Mouse (Mus musculus) erythroblast, embryonic 14.5 days (primary cell): Measurements from ENCODE around the gene Gm44805. TPM values are rescaled to one million over a fixed set of nuclear protein-coding genes. Genes with fewer than 3 reads are reported as not detected.
"Not testable (repeated sequence)": the region's sequence is repeated elsewhere in the genome, so short reads cannot be mapped to it uniquely, and the experiment has no call there.

Source experiments
- H3K27me3 ChIP-seq: 2 replicates; pipeline ENCODE4 v1.6.1; 2012; ENCODE audit warnings: inconsistent platforms; ENCODE audit not compliant: control insufficient read depth
- H3K36me3 ChIP-seq: 2 replicates; pipeline ENCODE4 v1.6.1; 2012; ENCODE audit warnings: mild to moderate bottlenecking, inconsistent platforms; ENCODE audit not compliant: control insufficient read depth
- H3K4me1 ChIP-seq: 2 replicates; pipeline ENCODE4 v1.6.1; 2012; ENCODE audit warnings: inconsistent platforms; ENCODE audit not compliant: control insufficient read depth
- H3K4me3 ChIP-seq: replicated peaks from 2 replicates; pipeline ENCODE3; 2012; ENCODE audit warnings: moderate library complexity, mild to moderate bottlenecking, inconsistent platforms
- H3K9me3 ChIP-seq: 2 replicates; pipeline ENCODE4 v1.6.1; 2012; ENCODE audit warnings: low read length, inconsistent platforms, mixed read lengths; ENCODE audit not compliant: control insufficient read depth
- GATA1 ChIP-seq: IDR thresholded peaks from 2 replicates; pipeline ENCODE4 v1.6.1; 2012; ENCODE audit warnings: low read length, inconsistent platforms, mixed read lengths
- TAL1 ChIP-seq: IDR thresholded peaks from 3 replicates; pipeline ENCODE4 v1.6.1; 2012; ENCODE audit warnings: low read length, inconsistent platforms, mixed read lengths
- polyA plus RNA-seq: library from polyadenylated mRNA; stranded (reverse); fragments of >175 nt; gene quantifications from 2 replicates; pipeline ENCODE4 v1.2.3, GENCODE M21; 2012

Gene Gm44805
- polyA plus RNA-seq, 1 experiment = not detected

DNA sequence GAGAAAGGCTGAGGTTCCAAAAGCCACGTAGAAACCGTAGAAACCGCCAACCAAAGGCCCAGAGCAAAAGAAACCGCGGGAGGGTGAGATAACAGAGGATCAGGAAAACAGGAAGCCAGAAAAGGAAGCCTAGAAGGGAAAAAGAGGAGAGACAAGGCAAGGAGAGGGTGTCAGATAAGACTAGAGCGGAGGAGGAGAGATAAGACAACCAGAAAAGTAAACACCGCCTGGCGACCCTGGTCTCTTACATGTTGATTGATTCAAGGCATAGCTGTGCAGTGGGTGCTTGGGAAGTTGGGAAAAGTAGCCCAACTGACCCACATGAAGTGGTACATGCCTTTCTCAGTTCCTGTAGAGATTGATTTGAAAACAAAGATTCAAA, 14.0 kb upstream of the Gm44805 start:
- Histone ChIP-seq H3K36me3 (peaks cover 11% of the 10 kb centered on the region), H3K4me3 (no peak overlapping the region), H3K9me3 (peaks cover 4% of the 10 kb centered on the region; the same call in 1 of the 2 replicates), H3K27me3 (peaks cover 35% of the 10 kb centered on the region), H3K4me1 (peaks cover 54% of the 10 kb centered on the region)
- TF ChIP-seq TAL1 (no peak), GATA1 (no peak)

DNA sequence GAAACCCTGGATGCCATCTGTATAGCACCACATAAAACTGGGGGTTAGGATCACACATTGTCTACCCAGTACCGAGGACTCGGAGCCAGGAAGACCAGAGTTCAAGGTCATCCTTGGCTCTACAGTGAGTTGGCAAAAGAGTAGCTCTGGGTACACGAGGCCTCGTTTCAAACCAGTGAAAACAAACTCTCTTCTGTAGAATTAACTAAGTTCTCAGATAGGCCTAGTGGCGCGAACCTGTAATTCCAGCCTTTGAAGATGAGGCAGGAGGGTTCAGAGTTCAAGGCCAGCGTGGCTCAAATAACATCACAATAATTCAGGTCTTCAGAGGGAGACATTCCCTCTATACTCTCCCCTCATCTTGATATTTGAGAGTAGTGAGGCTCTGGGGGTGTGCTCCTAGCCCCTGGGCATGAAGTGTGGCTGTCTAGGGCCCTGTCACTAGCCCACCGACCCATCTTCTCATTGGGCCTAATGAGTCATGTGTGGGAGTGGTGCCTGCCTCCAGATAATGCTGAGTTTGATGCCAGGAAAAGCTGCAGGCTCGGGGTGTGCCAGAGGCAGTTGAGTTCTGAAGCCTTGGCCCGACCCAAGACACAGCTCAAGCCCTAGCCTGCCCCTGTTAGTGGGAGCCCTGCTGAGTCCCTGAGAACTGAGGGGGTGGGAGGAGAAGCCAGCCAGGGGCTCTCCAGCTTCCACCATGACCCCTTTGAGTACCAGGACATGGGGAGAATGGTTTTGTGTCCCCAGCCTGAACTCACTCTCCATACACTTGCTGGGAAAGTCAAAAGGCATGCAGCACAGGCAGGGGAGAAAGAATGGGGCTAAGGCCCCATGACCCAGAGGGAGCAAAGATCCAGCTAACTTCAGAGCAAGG, 13.4 kb upstream of the Gm44805 start:
- peaks cover 34% of the 10 kb centered on the region for H3K27me3 ChIP-seq
- peaks cover 11% of the 10 kb centered on the region for H3K36me3 ChIP-seq
- peaks cover 4% of the 10 kb centered on the region; the same call in 1 of the 2 replicates for H3K9me3 ChIP-seq
- H3K4me1 ChIP-seq = peaks cover 50% of the 10 kb centered on the region
- H3K4me3 ChIP-seq = no peak overlapping the region
- TF ChIP-seq GATA1 (no peak), TAL1 (no peak)

DNA sequence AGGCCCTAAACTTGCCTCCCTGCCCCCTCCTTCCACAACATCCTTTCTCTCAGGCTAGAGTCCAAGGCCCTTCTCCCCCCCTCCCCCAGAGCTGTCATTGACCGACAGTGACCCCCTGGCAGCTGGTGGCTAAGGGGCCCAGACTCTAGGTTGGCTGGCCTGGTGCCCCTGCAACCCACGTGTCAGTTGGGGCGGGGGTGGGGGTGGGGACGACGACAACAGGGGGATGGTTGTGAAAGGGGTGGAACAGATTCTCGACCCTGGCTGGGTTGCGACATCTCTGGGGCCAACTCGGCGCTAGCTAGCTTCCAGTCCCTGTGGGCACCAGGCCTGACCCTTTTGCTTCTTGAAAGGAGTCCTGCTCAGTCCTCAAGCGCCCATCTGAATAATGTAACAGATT, 12.2 kb upstream of the Gm44805 start:
- peaks cover 22% of the 10 kb centered on the region for H3K27me3 ChIP-seq
- H3K9me3 ChIP-seq = peaks cover 4% of the 10 kb centered on the region; the same call in 1 of the 2 replicates
- H3K4me1 ChIP-seq = peaks cover 38% of the 10 kb centered on the region
- H3K36me3 ChIP-seq = peaks cover 11% of the 10 kb centered on the region
- no peak overlapping the region for H3K4me3 ChIP-seq
- TF ChIP-seq GATA1 (no peak), TAL1 (no peak)

DNA sequence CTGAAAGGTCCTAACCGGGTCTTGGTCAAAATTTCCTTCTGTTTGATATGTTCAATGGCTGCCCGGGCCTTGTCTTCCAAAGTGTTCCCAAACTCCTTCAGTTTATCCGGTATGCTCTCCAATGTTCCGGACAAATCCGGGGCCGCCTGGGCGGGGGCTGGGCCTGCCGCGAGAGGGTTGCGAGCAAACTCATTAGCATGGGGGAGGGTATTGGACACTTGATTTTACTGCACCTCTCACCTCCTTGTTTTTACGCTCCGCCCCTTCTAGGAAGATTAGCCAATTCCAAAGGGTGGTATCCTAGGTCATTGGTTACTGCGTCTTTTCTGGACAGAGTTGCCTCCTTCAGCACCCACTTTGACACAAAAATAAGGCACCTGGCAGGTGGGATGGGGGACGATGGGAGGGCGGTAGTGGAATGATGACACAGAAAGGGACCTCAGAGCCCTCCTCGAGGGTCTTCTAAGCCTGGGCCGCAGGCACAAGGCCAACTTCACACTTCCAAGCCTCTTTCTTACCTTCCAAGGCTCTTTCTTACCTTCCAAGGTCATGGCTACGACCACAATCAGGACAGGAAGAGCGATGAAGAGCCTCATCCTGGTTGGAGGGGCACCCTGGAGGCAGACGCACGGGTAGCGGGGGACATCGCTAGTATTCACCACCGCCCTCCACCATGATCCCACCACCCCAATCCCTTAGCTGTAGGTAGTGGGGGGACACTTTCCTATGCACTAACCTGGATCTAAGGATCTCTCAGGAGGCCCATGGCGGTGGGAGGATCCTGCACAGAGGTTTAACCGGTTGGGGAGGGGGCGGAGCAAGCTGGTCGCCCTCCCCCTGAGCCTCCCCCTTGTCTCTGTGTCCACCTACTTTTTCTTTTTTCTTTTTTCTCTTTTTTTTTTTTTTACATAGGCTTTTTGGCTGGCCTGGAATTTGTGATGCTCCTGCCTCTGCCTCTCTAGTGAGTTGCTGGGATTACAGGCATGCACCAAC, 10.9 kb upstream of the Gm44805 start, which contains the start of gene Apoc1:
Gene Apoc1 (minus strand): TSS at position 788 of the 993 bp plus-strand sequence.
- Histone ChIP-seq H3K9me3 (peaks cover 4% of the 10 kb centered on the region; the same call in 1 of the 2 replicates), H3K27me3 (peaks cover 10% of the 10 kb centered on the region), H3K4me3 (peak within 1 kb of the TSS; percentile 46), H3K36me3 (peaks cover 9% of the 10 kb centered on the region), H3K4me1 (peaks cover 33% of the 10 kb centered on the region)
- TF ChIP-seq TAL1 (no peak), GATA1 (no peak)

DNA sequence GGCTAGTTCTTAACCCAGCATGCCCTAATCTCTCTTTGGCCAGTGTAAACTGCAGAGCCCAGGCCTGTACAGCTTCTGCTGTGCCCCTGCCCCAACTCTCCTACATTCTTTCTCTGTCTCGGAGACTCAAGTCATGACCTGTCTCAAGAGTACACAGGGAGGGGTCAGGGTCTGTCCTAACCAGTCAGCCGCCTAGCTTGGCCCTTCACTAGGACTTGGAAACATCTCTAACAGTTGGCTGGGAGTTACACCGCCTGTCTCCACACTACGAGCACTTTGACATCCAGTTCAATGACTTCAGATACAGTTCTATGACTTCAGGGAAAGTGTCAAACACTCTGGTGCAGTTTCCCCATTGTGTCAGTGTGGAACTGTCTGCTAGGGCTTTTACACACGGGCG, 10.2 kb upstream of the Gm44805 start:
- Histone ChIP-seq H3K36me3 (peaks cover 3% of the 10 kb centered on the region), H3K4me1 (peaks cover 33% of the 10 kb centered on the region), H3K27me3 (peaks cover 3% of the 10 kb centered on the region), H3K4me3 (peak overlapping the region; percentile 42), H3K9me3 (peaks cover 1% of the 10 kb centered on the region; the same call in 1 of the 2 replicates)
- TF ChIP-seq TAL1 = no peak
- TF ChIP-seq GATA1 = no peak

DNA sequence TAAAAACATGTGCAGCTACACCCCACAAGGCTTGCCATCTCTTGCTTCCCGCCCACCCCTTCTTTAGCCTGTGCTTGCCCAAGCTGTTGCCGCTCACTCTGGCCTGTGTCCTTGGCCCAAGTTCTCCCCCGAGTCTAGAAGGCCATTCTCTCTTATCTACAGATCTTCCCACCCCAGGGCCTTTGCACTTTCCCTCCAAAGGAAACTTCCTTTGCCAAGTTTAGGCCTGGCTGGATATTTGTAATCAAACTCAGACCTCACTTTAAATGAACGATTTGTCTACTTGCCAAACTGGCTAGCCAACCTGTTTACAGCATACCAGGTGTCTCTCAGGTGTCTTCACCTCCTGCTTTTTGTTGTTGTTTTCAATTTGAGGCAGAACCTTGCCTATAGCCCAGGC, 9.6 kb upstream of the Gm44805 start:
- Histone ChIP-seq H3K27me3 (no peaks in the 10 kb centered on the region), H3K4me3 (no peak overlapping the region), H3K9me3 (no peaks in the 10 kb centered on the region), H3K4me1 (peaks cover 29% of the 10 kb centered on the region), H3K36me3 (no peaks in the 10 kb centered on the region; the same call in 1 of the 2 replicates)
- no peak for TF ChIP-seq TAL1
- no peak for TF ChIP-seq GATA1

DNA sequence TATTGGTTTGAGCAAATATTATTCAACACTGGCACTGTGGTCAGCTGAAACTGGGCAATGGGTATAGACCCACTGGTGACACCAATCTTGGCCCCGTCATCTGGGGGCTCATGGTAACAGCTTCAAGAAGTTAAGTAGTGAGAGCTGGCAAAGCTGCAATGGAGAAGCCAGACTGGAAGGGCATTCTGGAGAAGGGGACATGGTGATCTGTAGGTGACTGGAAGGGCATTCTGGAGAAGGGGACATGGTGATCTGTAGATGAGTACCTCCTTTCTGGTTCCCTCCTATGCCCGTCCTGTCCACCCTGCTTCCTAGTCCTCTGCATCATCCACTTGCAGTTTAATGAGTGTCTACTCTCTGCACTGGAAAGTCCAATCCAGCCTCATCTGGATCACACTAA, 7.4 kb upstream of the Gm44805 start:
- Histone ChIP-seq H3K36me3 (no peaks in the 10 kb centered on the region; the same call in 1 of the 2 replicates), H3K27me3 (no peaks in the 10 kb centered on the region), H3K4me1 (peaks cover 14% of the 10 kb centered on the region), H3K4me3 (no peak overlapping the region), H3K9me3 (no peaks in the 10 kb centered on the region)
- no peak for TF ChIP-seq GATA1
- TF ChIP-seq TAL1 = no peak

DNA sequence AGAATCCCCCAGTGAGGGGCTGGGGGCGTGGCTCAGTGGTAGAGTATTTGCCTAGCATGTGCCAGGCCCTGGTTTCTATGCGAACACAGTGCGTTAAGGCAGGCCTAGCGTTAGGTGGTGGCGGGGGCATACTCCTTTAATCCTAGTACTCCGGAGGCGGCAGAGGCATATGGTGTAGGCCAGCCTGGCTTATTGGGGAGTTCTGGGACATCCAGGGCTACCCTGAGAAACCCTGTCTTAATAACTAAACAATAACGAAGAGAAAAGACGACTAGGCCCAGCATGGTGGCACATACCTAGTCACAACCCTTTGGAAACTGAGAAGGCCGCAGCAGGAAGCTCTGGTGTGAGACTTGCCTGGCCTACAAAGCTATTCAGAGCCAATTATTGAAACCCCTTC, 6.9 kb upstream of the Gm44805 start:
- H3K36me3 ChIP-seq = no peaks in the 10 kb centered on the region; the same call in 1 of the 2 replicates
- TF ChIP-seq TAL1 (no peak), GATA1 (no peak)
- H3K27me3 ChIP-seq = no peaks in the 10 kb centered on the region

DNA sequence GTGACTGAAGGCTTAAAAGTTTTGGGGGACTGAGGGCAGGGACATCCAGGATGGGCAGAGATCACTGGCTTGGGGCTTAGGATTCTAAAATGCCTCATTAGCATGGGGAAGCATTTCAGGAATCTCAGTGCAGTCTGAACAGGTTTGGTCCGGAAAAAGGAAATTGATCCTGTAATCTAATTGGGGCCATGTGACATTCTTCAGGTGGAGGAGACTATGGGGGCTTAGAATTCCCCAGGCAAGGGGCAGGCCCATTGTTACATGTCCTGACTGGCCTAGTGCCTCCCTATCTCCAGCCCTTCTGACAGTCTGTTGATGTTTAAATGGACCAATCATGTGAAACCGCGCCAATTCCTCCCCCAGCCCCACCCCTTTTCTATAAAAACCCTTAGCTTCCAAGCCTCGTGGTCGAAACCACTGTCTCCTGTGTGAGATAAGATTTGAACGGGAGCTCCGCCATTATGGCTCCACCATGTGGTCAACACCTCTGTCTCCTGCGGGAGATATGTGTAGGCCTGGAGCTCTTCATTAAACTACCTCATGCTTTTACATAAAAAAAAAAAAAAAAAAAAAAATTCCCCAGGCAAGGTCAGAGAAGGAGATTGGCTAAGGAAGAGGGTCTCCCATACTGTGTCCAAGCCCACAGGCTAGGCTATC, 5.8 kb upstream of the Gm44805 start:
- not testable (repeated sequence) for H3K9me3 ChIP-seq, H3K36me3 ChIP-seq, H3K4me3 ChIP-seq, H3K27me3 ChIP-seq, H3K4me1 ChIP-seq

More for the DNA sequence above, 6.9 kb upstream of the Gm44805 start:
- H3K4me1 ChIP-seq = peaks cover 10% of the 10 kb centered on the region
- no peaks in the 10 kb centered on the region for H3K9me3 ChIP-seq
- H3K4me3 ChIP-seq = no peak overlapping the region
